Mouse (Mus musculus): ENCODE results near the gene Gm8126. TPM values are rescaled to one million over a fixed set of nuclear protein-coding genes. Genes with fewer than 3 reads are reported as not detected.
"Not testable (repeated sequence)": the region's sequence is repeated elsewhere in the genome, so short reads cannot be mapped to it uniquely, and the experiment has no call there.

Gene Gm8126
- polyA plus RNA-seq, 1 experiment from 2014 or later, result not detected

DNA sequence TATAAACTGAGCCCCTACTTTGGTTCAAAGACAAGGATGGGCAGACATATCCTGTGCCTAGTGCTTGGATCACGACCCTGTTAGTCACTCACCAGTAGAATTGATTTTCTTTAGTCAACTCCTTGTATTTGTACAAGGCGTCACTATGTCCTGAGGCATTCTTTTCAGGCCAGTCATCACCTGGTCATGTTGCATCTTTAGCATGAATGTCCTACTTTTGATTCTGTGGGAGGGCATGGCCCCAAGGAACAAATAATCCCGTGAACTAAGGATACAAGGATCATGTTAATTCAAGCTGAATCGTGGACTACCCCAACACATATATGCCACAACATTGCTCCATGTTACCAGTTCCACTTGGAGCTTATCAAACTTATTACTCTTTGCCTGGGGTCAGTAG is 19.7 kb downstream of the Gm8126 start:
- H3K36me3 ChIP-seq, result not testable (repeated sequence)
- WGBS, result 78% methylated on average over 4 of the region's 4 CpGs

DNA sequence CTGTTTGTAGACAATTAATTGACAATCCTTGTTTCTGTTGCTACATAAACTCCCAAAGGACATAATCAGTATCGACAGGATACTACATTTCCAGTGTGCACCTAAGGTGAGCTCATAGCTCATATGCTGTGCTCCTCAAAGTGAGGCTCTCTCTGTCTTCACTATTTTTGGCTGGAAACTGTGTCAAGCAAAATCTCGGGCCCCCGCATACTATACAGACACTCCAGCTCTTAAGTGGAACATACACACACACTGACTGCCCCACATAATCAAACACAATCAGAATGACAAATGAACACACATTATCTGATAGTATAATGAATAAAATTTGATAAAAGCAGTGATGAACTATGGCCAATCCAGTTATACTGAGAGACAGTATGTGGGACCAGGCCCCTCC is 20.2 kb downstream of the Gm8126 start:
- not testable (repeated sequence) for H3K36me3 ChIP-seq; H3K4me3 ChIP-seq; ATAC-seq (ENCODE audit: low FRiP score); H3K27me3 ChIP-seq; H3K4me1 ChIP-seq; H3K27ac ChIP-seq; H3K9ac ChIP-seq; H3K4me2 ChIP-seq (replicated peaks); H3K9me3 ChIP-seq (replicated peaks)
- WGBS, result 87% methylated on average over 3 of the region's 3 CpGs

More for the DNA sequence above, 19.7 kb downstream of the Gm8126 start:
- not testable (repeated sequence) for ATAC-seq (ENCODE audit: low FRiP score); H3K27me3 ChIP-seq; H3K9ac ChIP-seq; H3K27ac ChIP-seq; H3K4me2 ChIP-seq (replicated peaks); H3K4me3 ChIP-seq; H3K9me3 ChIP-seq (replicated peaks); H3K4me1 ChIP-seq

GRCm38 (mm10) chr14:43293503-43293902 is 35.1 kb downstream of the Gm8126 start, which contains the start of gene Gm8127:
Gene Gm8127 (minus strand): TSS chr14:43293832.
- H3K36me3 ChIP-seq; ATAC-seq (ENCODE audit: low FRiP score); H3K27ac ChIP-seq; H3K4me2 ChIP-seq (replicated peaks); H3K9me3 ChIP-seq (replicated peaks); H3K4me3 ChIP-seq; H3K9ac ChIP-seq; H3K4me1 ChIP-seq; H3K27me3 ChIP-seq: not testable (repeated sequence)
- WGBS, result 87% methylated on average over 3 of the region's 3 CpGs

Other genes with a start within 250 kb of the Gm8126 start
- gene Gm10376, start 243.0 kb upstream of the Gm8126 start, polyA plus RNA-seq (2016; fragmentation: Nextera tagmentation; extraction: Ambion mirVana), result not detected in 2 replicates
- gene Gm8094, start 182.0 kb upstream of the Gm8126 start, polyA plus RNA-seq (2016; fragmentation: Nextera tagmentation; extraction: Ambion mirVana), result not detected in 2 replicates
- gene Gm8104, start 158.0 kb upstream of the Gm8126 start, polyA plus RNA-seq (2016; fragmentation: Nextera tagmentation; extraction: Ambion mirVana), result not detected in 2 replicates
- gene Gm7233, start 78.8 kb upstream of the Gm8126 start, polyA plus RNA-seq (2016; fragmentation: Nextera tagmentation; extraction: Ambion mirVana), result not detected in 2 replicates
- gene Gm8122, start 23.3 kb upstream of the Gm8126 start, polyA plus RNA-seq (2016; fragmentation: Nextera tagmentation; extraction: Ambion mirVana), result not detected in 2 replicates
- not detected in 2 replicates for gene Gm9732, start 16.4 kb downstream of the Gm8126 start, polyA plus RNA-seq (2016; fragmentation: Nextera tagmentation; extraction: Ambion mirVana)
- gene Gm8127, start 35.2 kb downstream of the Gm8126 start, polyA plus RNA-seq (2016; fragmentation: Nextera tagmentation; extraction: Ambion mirVana), result not detected in 2 replicates
- gene 1700001F09Rik, start 89.2 kb downstream of the Gm8126 start, polyA plus RNA-seq (2016; fragmentation: Nextera tagmentation; extraction: Ambion mirVana), result not detected in 2 replicates
- not detected in 2 replicates for gene Gm8138, start 157.7 kb downstream of the Gm8126 start, polyA plus RNA-seq (2016; fragmentation: Nextera tagmentation; extraction: Ambion mirVana)